Mouse (Mus musculus): Measurements from ENCODE around the gene Fam43b.

GRCm38 (mm10) chr4:138417882-138418281, 21.6 kb upstream of the Fam43b start:
- no peak for TF ChIP-seq CTCF (IDR thresholded peaks at IDR 0.05; ENCODE audit: insufficient read depth, low read length)
- TF ChIP-seq POLR2A (IDR thresholded peaks at IDR 0.05; ENCODE audit: borderline replicate concordance, extremely low read depth, low read depth, low read length), result no peak

Data from lung, adult 2 months (tissue).